Mouse (Mus musculus) embryo, embryonic 9.5 days (tissue): ENCODE measurements around the gene Rnf128.
"Not testable (repeated sequence)": the region's sequence is repeated elsewhere in the genome, so short reads cannot be mapped to it uniquely, and the experiment has no call there.

Experiments used
- DNase-seq: peaks from one replicate; pipeline ENCODE4 v3.0.0-alpha.2; 2017; ENCODE audit errors: extremely low spot score

Gene Rnf128

GRCm38 (mm10) chrX:139562925-139563461 lies at the start of gene Rnf128:
Gene Rnf128, plus strand, starts transcription at chrX:139563316.
- DNase-seq = no peak

GRCm38 (mm10) chrX:139516156-139516555 lies 47.0 kb upstream of the Rnf128 start:
- no peak for DNase-seq

- DNase-seq = no peak
Observed at GRCm38 (mm10) chrX:139519251-139519650, 43.9 kb upstream of the Rnf128 start.

- DNase-seq = no peak
Observed at GRCm38 (mm10) chrX:139524303-139525091, 38.6 kb upstream of the Rnf128 start.

- no peak for DNase-seq
Observed at GRCm38 (mm10) chrX:139525724-139526123, 37.4 kb upstream of the Rnf128 start.

- DNase-seq = no peak
Observed at GRCm38 (mm10) chrX:139526984-139527383, 36.1 kb upstream of the Rnf128 start.

GRCm38 (mm10) chrX:139529678-139530077 lies 33.4 kb upstream of the Rnf128 start:
- no peak for DNase-seq

GRCm38 (mm10) chrX:139532293-139532692 lies 30.8 kb upstream of the Rnf128 start:
- DNase-seq = no peak

GRCm38 (mm10) chrX:139537641-139538397 lies 25.3 kb upstream of the Rnf128 start:
- DNase-seq = no peak

GRCm38 (mm10) chrX:139543726-139544125 lies 19.4 kb upstream of the Rnf128 start:
- DNase-seq = no peak

- DNase-seq = no peak
Observed at GRCm38 (mm10) chrX:139550456-139550855, 12.7 kb upstream of the Rnf128 start.

- DNase-seq = no peak
Observed at GRCm38 (mm10) chrX:139552090-139552489, 11.0 kb upstream of the Rnf128 start.

GRCm38 (mm10) chrX:139562255-139562924 lies 726 bp upstream of the Rnf128 start:
- no peak for DNase-seq

GRCm38 (mm10) chrX:139570054-139570453 lies 6.9 kb downstream of the Rnf128 start:
- no peak for DNase-seq

- DNase-seq = no peak
Observed at GRCm38 (mm10) chrX:139578649-139579278, 15.6 kb downstream of the Rnf128 start.

GRCm38 (mm10) chrX:139583616-139584015 lies 20.5 kb downstream of the Rnf128 start:
- no peak for DNase-seq

GRCm38 (mm10) chrX:139586676-139587075 lies 23.6 kb downstream of the Rnf128 start:
- DNase-seq = not testable (repeated sequence)

- no peak for DNase-seq
Observed at GRCm38 (mm10) chrX:139596404-139596803, 33.3 kb downstream of the Rnf128 start.

GRCm38 (mm10) chrX:139610033-139610764 lies 47.1 kb downstream of the Rnf128 start:
- DNase-seq = peak; percentile 81

GRCm38 (mm10) chrX:139610765-139611300 lies 47.7 kb downstream of the Rnf128 start:
- DNase-seq = no peak

GRCm38 (mm10) chrX:139614761-139615160 lies 51.6 kb downstream of the Rnf128 start:
- DNase-seq = no peak
